Mouse (Mus musculus): ENCODE measurements around the gene Npff.

- TF ChIP-seq CTCF (IDR thresholded peaks at IDR 0.05; ENCODE audit: low read depth) = no peak
- no peak for TF ChIP-seq EP300 (IDR thresholded peaks at IDR 0.05; ENCODE audit: low read depth)
These were observed 26.4 kb downstream of the Npff start for GRCm38 (mm10) chr15:102498322-102498721.

Data from liver, postnatal 0 days (tissue).